25 mouse cellular contexts compared by ENCODE assay signal in the genomic region with DNA sequence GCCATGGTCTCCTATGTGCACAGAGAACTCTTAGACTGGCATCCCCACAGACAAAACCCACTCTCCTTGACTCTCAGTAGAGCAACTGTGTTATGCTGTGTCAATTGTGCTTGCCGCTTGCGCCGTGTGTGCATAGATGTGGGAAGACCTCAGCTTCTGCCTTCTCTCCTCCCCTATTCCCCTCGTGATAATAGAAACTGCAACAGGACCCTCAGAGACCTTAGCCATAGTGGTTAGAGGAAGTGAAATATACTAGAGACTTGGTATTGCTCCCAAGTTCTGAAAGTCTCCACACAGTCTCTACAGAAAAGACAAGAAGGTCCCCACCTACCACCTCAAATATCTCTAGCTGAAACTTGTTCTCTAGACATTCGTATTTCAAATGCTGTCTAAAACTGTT.
DNase-seq lines count a peak whose midpoint lies in the region; ATAC-seq lines count a peak whose summit lies in the region.
"Had no signal": no experiment of that assay in that cellular context is flagged by ENCODE, and none has a peak within 500 bp of the region (broad histone marks: within the 10 kb centered on the region; RNA-seq: fewer than 3 reads in every experiment).

No protein-coding gene starts in this region.

- H3K4me1 ChIP-seq in heart, embryonic 10.5 days, result peaks cover 3% of the 10 kb centered on the region; the same call in 1 of the 2 replicates

- H3K36me3 ChIP-seq in heart, embryonic 10.5 days, result no peaks in the 10 kb centered on the region
- H3K36me3 ChIP-seq in macrophage (ENCODE audit: inconsistent target), result no peaks in the 10 kb centered on the region
- H3K36me3 ChIP-seq: embryonic facial prominence, embryonic 10.5 days; embryonic facial prominence, embryonic 12.5 days; forebrain, embryonic 12.5 days; G1E had no signal

- WGBS in heart, embryonic 10.5 days, result 87% methylated on average over 5 of the region's 5 CpGs
- 58% methylated on average over 5 of the region's 5 CpGs for WGBS in macrophage (ENCODE audit: missing documents)

- no peaks in the 10 kb centered on the region for H3K27me3 ChIP-seq in heart, embryonic 10.5 days (ENCODE audit: insufficient read depth, poor library complexity, severe bottlenecking)
- H3K27me3 ChIP-seq: CH12.LX; embryonic facial prominence, embryonic 12.5 days; forebrain, embryonic 12.5 days; Patski had no signal

- peak; percentile 70 for ATAC-seq in megakaryocyte progenitor cell, adult 5-6 weeks (replicated peaks; ENCODE audit: poor library complexity)
- ATAC-seq: activated CD4-positive, CD25-positive, alpha-beta regulatory T cell, adult 4 months; CD4-positive, CD25-positive, alpha-beta regulatory T cell, adult 4 months; forebrain, embryonic 14.5 days; forebrain, embryonic 16.5 days; Patski had no signal

- no peak overlapping the region for H3K4me3 ChIP-seq in heart, embryonic 10.5 days
- H3K4me3 ChIP-seq in macrophage (ENCODE audit: inconsistent target), result no peak overlapping the region
- H3K4me3 ChIP-seq: embryonic facial prominence, embryonic 10.5 days; embryonic facial prominence, embryonic 12.5 days; forebrain, embryonic 12.5 days had no signal

- no peaks in the 10 kb centered on the region for H3K9me3 ChIP-seq in heart, embryonic 10.5 days
- H3K9me3 ChIP-seq: embryonic facial prominence, embryonic 10.5 days; embryonic facial prominence, embryonic 12.5 days; forebrain, embryonic 12.5 days had no signal

- H3K27ac ChIP-seq in heart, embryonic 10.5 days, result no peak overlapping the region
- peak overlapping the region; percentile 94 for H3K27ac ChIP-seq in macrophage
- H3K27ac ChIP-seq: embryonic facial prominence, embryonic 10.5 days; embryonic facial prominence, embryonic 12.5 days; forebrain, embryonic 12.5 days had no signal

- DNase-seq in heart, adult 11 months, result peak; percentile 62
- DNase-seq in heart, embryonic 10.5 days (ENCODE audit: low spot score), result no peak
- no peak for DNase-seq in kidney, postnatal 36 days
- DNase-seq in spleen, adult 12 weeks (ENCODE audit: low spot score), result no peak
- DNase-seq: adrenal gland, adult 8-10 months; adrenal gland, postnatal 14 days; adrenal gland, postnatal 36 days; B cell, adult 2 months; cerebellum, adult 11-12 months; cerebellum, adult 2 months; cerebellum, adult 9-10 months; cerebellum, postnatal 10 days; cerebellum, postnatal 25 days had no signal

- no peaks in the 10 kb centered on the region for H3K79me2 ChIP-seq in macrophage (ENCODE audit: inconsistent target)
